Mouse (Mus musculus) embryonic facial prominence, embryonic 12.5 days (tissue): ENCODE measurements at regions not wholly inside any gene's neighbourhood (a gene's known extent, or its start where the extent isn't known, plus 50 kb on each side); places are given as distances from the start of the nearest gene placed in this dataset.

Source experiments
- ATAC-seq: fragments of 200-750 bp; cut with Nextera tagmentation; 2 replicates; pipeline ENCODE4 v1.8.0; 2017; ENCODE audit not compliant: insufficient number of reproducible peaks, insufficient read depth, low FRiP score, low TSS enrichment
- H3K27ac ChIP-seq: fragments of 300-500 bp; sonication (generic); 2 replicates; pipeline ENCODE4 v1.5.1; 2016; ENCODE audit warnings: mild to moderate bottlenecking
- H3K27me3 ChIP-seq: fragments of 300-500 bp; sonication (generic); 2 replicates; pipeline ENCODE4 v1.6.1; 2016; ENCODE audit warnings: mild to moderate bottlenecking, moderate library complexity
- H3K36me3 ChIP-seq: fragments of 300-500 bp; sonication (generic); 2 replicates; pipeline ENCODE4 v1.6.1; 2016; ENCODE audit warnings: mild to moderate bottlenecking
- H3K4me1 ChIP-seq: fragments of 300-500 bp; sonication (generic); 2 replicates; pipeline ENCODE4 v1.6.1; 2016
- H3K4me2 ChIP-seq: fragments of 300-500 bp; sonication (generic); replicated peaks from 2 replicates; pipeline ENCODE4 v1.6.1; 2016; ENCODE audit warnings: mild to moderate bottlenecking, moderate library complexity
- H3K4me3 ChIP-seq: fragments of 300-500 bp; sonication (generic); 2 replicates; pipeline ENCODE4 v1.5.1; 2016; ENCODE audit warnings: mild to moderate bottlenecking
- H3K9ac ChIP-seq: fragments of 300-500 bp; sonication (generic); 2 replicates; pipeline ENCODE4 v1.6.1; 2016; ENCODE audit warnings: mild to moderate bottlenecking, moderate library complexity
- H3K9me3 ChIP-seq: fragments of 300-500 bp; sonication (generic); 2 replicates; pipeline ENCODE4 v1.6.1; 2016; ENCODE audit warnings: mild to moderate bottlenecking, moderate library complexity
- WGBS: fragments of 180-500 bp; shearing (Covaris S2); methylation state at CpG from one replicate; pipeline ENCODE4 v1.1.7; 2016; 5-methylcytosine and 5-hydroxymethylcytosine counted together

DNA sequence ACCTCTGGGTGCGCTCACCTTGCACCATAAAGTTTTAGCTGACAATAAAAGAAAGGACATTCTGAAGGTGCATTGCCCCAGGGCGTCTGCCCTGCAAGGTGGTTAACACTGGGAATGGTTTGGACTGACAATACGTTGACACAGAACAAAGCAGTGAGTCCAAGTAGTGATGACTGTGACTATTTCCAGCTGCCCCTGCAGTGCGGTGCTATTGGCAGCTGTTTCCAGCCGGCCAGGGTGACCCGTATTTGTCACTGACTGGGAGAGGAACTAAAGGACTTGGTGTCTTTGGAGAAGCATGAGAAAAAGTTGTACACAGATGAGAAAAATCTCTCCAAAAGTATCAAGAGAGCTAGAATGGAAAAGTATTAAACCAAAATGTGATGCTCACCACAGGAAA lies 52.0 kb upstream of the Vtcn1 start:
- Histone ChIP-seq H3K27ac (no peak overlapping the region), H3K9ac (no peak overlapping the region), H3K9me3 (no peaks in the 10 kb centered on the region), H3K4me1 (no peaks in the 10 kb centered on the region), H3K27me3 (no peaks in the 10 kb centered on the region), H3K36me3 (no peaks in the 10 kb centered on the region), H3K4me3 (no peak overlapping the region), H3K4me2 (no peak overlapping the region)
- ATAC-seq: no peak
- WGBS: 69% methylated on average over 6 of the region's 6 CpGs

DNA sequence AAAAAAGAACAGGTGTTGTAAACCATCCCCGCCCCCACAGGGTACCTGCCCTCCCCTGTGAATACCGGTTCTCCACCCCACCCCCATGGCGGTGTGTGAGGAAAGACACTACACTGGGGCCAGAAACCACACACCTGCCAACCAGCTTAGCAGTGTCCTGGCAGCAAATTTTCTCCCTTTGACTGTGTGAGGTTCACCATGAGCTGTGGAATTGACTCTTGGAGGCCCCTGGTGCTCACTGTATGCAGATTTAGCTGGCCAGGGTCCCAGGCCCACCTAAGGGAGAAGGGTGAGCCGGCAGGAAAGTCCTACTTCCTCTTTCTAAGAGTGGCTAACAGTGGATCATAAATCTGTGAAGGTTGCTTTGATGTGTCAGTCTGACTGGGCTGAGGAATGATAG lies 53.9 kb upstream of the Vtcn1 start:
- no peak overlapping the region for H3K4me2 ChIP-seq
- no peak overlapping the region for H3K27ac ChIP-seq
- WGBS: 77% methylated on average over 4 of the region's 4 CpGs

DNA sequence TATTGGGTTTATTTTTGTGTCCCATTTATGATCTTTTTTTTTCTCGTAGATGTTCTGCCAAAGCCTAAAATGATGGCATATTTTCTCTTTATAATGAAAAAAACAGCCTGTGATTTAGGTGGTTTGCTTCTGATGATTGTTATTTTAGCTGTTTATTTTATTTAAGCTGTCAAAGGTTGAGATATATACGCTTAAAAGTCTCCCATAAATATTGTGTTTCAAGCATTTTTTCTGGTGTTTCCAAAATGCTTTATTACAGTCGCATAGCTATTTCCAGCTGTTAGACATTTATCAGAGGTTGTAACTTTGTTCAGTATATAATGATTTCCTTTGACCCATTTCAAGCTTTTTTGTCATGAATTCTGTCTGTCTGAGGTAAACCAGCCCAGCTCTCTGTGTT lies 54.4 kb upstream of the Vtcn1 start:
- H3K27me3 ChIP-seq: no peaks in the 10 kb centered on the region
- no peak overlapping the region for H3K4me3 ChIP-seq
- H3K9ac ChIP-seq: no peak overlapping the region
- H3K4me2 ChIP-seq: no peak overlapping the region
- H3K36me3 ChIP-seq: no peaks in the 10 kb centered on the region
- no peak for ATAC-seq
- H3K4me1 ChIP-seq: no peaks in the 10 kb centered on the region
- no peak overlapping the region for H3K27ac ChIP-seq
- H3K9me3 ChIP-seq: no peaks in the 10 kb centered on the region
- WGBS: 79% methylated on average over 3 of the region's 3 CpGs

More for the DNA sequence above, 53.9 kb upstream of the Vtcn1 start:
- Histone ChIP-seq H3K36me3 (no peaks in the 10 kb centered on the region), H3K27me3 (no peaks in the 10 kb centered on the region), H3K9ac (no peak overlapping the region), H3K4me3 (no peak overlapping the region), H3K4me1 (no peaks in the 10 kb centered on the region), H3K9me3 (no peaks in the 10 kb centered on the region)
- ATAC-seq: no peak

DNA sequence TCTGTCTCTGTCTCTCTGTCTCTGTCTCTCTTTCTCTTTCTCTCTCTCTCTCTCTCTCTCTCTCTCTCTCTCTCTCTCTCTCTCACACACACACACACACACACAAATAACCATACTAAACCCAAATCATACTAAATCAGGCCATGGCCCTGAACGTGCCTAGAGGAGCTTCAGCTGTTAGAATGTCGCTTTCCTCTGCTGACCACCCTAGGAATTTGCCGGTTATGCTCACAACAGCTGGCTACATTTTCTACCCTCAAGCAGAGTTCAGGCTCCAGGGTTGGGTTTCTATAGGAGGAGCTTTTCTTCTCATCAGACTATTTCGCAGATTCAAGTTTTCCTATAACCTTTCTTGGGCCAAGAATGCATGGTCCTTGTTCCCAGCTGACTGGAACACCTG lies 56.1 kb upstream of the Vtcn1 start:
- no peak overlapping the region for H3K4me3 ChIP-seq
- H3K4me2 ChIP-seq: no peak overlapping the region
- H3K27me3 ChIP-seq: no peaks in the 10 kb centered on the region
- no peak for ATAC-seq
- no peaks in the 10 kb centered on the region for H3K9me3 ChIP-seq
- H3K36me3 ChIP-seq: no peaks in the 10 kb centered on the region
- H3K27ac ChIP-seq: no peak overlapping the region
- no peak overlapping the region for H3K9ac ChIP-seq
- 72% methylated on average over 4 of the region's 4 CpGs for WGBS
- no peaks in the 10 kb centered on the region for H3K4me1 ChIP-seq

DNA sequence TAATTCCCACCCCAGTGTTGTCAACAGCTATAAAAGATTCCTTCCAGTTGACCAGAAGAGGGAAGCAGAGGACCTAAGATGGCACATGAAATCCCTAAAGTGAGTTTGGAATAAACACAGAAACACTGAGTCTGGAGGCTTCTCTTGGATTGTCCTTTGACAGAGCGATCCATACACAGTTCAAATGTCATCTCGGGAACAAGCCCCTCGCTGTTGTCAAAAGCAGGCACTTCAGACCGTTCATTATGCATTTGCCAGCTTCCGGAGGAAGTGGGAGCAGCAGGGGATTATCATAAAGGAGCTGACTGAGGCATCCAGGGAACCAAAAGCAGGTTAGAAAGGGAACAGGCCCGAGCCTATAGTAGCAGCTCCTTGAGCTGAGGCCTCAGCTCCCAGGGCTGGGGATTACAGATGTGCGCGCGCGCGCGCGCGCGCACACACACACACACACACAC lies 57.1 kb upstream of the Vtcn1 start:
- Histone ChIP-seq H3K4me3 (no peak overlapping the region), H3K4me2 (peak overlapping the region; percentile 32), H3K36me3 (no peaks in the 10 kb centered on the region), H3K9me3 (no peaks in the 10 kb centered on the region), H3K4me1 (no peaks in the 10 kb centered on the region), H3K9ac (no peak overlapping the region), H3K27ac (peak overlapping the region; percentile 67), H3K27me3 (no peaks in the 10 kb centered on the region)
- peak; percentile 52; the same call in 1 of the 2 replicates for ATAC-seq
- WGBS: 29% methylated on average over 12 of the region's 15 CpGs

DNA sequence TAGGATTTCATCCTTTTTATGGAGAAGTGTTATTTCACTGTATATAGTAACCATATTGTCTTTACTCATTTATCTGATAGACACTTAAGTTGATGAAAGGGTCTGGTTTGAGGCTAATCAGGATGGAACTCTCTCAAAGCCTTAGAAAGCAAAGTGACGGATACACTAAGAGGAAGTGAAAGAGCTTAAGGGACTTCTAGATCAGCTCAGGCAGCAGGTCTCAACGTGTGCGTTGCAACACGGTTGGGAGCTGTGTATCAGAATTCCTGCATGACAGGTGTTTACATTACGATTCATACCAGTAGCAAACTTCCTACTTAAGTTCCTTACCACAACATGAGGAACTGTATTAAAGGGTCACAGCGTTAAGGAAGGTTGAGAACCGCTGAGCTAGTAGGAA lies 59.9 kb upstream of the Vtcn1 start:
- Histone ChIP-seq H3K36me3 (no peaks in the 10 kb centered on the region), H3K9ac (no peak overlapping the region), H3K27ac (no peak overlapping the region), H3K4me3 (no peak overlapping the region), H3K9me3 (no peaks in the 10 kb centered on the region), H3K4me1 (no peaks in the 10 kb centered on the region), H3K4me2 (no peak overlapping the region), H3K27me3 (no peaks in the 10 kb centered on the region)
- ATAC-seq: no peak
- WGBS: 68% methylated on average over 7 of the region's 7 CpGs

DNA sequence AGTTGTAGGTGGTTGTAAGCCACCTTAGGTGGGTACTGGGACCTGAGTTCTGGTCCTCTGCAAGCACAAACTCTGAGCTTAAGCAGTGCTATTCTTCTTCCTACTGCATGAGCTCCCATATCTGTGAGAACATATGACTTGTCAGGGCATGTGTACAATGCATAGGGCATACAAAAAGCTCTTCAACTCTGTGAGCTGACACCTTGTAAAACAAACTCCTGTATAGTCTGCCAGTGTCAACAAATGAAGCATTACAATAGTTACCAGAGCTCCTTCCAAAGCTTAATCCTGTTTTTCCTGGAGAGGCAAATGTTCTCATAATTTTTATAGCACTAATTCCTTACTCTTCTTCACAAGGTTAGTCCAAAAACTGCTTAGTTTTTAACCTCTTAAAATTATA lies 62.4 kb upstream of the Vtcn1 start:
- no peak overlapping the region for H3K4me3 ChIP-seq
- no peaks in the 10 kb centered on the region for H3K36me3 ChIP-seq
- H3K4me2 ChIP-seq: no peak overlapping the region
- no peaks in the 10 kb centered on the region for H3K9me3 ChIP-seq
- ATAC-seq: no peak
- no peak overlapping the region for H3K27ac ChIP-seq
- no peaks in the 10 kb centered on the region for H3K27me3 ChIP-seq
- no peaks in the 10 kb centered on the region for H3K4me1 ChIP-seq
- H3K9ac ChIP-seq: no peak overlapping the region

DNA sequence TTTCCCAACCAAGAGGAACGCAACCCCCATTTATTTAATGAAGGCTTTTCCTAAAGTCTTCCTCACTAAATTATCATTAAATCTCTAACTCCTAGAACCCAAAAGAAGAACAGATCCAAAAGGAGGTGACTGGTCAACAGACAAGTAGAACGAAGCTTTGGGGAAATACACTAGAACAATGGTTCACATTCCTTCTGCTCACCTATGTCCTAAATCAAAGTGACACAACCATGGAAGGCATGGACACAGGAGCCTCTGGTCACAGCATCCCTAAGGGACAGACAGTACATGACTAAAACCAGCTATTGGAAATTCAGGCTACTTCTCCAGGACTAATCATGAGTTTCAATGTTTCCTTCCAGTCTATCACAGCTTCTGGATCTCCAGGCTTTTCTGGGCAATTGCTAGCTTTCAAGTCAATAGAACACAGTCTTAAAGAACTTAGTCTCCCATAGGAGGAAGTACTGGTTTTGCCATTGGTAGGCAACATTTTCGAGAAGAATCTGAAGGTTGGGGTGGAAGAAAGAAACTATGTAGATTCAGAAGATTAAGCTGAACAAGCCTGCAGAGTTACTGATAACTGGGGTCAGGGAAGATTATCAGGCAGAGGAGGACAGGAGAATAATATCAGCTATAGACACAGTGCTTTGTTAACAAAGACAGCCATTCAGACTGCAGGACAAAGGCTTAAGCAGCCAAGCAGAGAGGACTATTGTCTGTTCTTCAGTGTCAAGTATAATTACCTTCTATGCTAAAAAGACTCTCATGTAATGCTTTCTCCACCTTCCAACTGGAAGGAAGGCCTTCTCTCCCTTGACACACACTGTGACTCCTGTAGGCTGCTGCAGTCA lies 65.9 kb upstream of the Vtcn1 start:
- H3K27me3 ChIP-seq: no peaks in the 10 kb centered on the region
- H3K4me3 ChIP-seq: no peak overlapping the region
- no peak overlapping the region for H3K27ac ChIP-seq
- no peaks in the 10 kb centered on the region for H3K9me3 ChIP-seq
- WGBS: 84% methylated on average over 3 of the region's 3 CpGs
- no peaks in the 10 kb centered on the region for H3K4me1 ChIP-seq
- H3K4me2 ChIP-seq: no peak overlapping the region
- no peak for ATAC-seq
- H3K36me3 ChIP-seq: no peaks in the 10 kb centered on the region
- no peak overlapping the region for H3K9ac ChIP-seq

DNA sequence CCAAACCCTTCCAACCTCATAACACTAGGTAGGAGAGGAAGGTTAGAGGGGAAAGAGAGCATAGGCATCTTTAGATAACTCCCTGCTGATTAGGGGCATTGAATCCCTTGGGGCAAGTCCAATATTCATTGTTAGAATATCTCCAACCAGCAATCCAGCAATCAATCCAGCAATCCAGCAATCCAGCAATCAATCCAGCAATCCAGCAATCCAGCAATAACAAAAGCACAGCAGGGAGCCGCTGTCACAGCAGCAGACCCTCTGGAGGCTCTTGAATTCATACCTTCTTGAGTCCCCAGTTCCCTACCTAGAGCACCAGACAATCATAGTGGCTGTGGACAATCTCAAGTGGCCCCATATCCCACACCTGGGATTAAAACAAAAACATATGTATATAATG lies 69.4 kb upstream of the Man1a2 start:
- no peaks in the 10 kb centered on the region for H3K27me3 ChIP-seq
- H3K36me3 ChIP-seq: no peaks in the 10 kb centered on the region
- no peak overlapping the region for H3K4me3 ChIP-seq
- no peak overlapping the region for H3K27ac ChIP-seq
- H3K9me3 ChIP-seq: no peaks in the 10 kb centered on the region
- H3K4me1 ChIP-seq: no peaks in the 10 kb centered on the region
- no peak overlapping the region for H3K9ac ChIP-seq
- 82% methylated on average over 1 of the region's 1 CpGs for WGBS
- ATAC-seq: no peak
- no peak overlapping the region for H3K4me2 ChIP-seq

DNA sequence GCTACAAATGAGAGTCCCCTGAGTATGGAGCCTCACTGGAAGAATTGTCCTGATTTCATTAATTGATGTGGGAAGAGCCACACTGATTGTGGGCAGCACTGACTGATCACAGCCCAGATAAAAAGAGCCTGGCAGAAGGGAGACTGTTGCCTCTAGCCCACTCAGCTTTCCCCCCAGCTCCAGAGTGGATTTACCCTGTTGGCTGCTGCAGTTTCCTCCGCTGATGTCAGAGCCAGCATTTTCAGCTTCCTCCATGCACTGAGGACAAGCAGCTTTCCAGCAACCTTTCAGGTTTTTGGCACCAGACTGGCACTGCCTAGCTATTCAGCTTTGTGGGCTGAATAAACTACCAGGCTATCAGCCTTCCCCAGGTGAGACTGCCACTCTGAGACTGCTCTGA lies 65.9 kb upstream of the Man1a2 start:
- Histone ChIP-seq H3K4me2 (no peak overlapping the region), H3K27me3 (no peaks in the 10 kb centered on the region), H3K27ac (no peak overlapping the region), H3K4me1 (no peaks in the 10 kb centered on the region), H3K9me3 (no peaks in the 10 kb centered on the region), H3K36me3 (no peaks in the 10 kb centered on the region), H3K4me3 (no peak overlapping the region), H3K9ac (no peak overlapping the region)
- ATAC-seq: no peak
- WGBS: 87% methylated on average over 1 of the region's 1 CpGs

DNA sequence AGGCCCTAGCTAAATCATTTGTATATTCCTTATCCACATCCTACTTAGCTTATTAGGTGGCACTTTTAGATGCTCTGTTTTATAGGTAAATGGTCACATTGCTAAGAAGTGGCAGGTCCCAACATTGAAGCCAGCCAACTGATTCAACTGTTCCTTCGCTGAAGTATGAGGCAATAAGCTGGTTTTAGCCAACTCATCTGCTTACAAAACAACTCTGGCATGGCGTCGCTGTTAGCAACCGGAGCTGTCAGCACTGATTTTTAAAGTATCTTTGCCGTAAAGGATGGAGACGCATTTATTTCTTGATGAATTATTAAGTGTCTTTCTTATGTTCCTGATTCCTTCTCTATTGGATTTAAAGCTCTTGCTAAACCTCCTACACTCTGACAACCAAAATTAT lies 63.4 kb upstream of the Man1a2 start:
- no peak overlapping the region for H3K9ac ChIP-seq
- H3K36me3 ChIP-seq: no peaks in the 10 kb centered on the region
- H3K4me1 ChIP-seq: no peaks in the 10 kb centered on the region
- ATAC-seq: no peak
- no peak overlapping the region for H3K27ac ChIP-seq
- WGBS: 91% methylated on average over 6 of the region's 6 CpGs
- no peak overlapping the region for H3K4me3 ChIP-seq
- H3K27me3 ChIP-seq: no peaks in the 10 kb centered on the region
- no peaks in the 10 kb centered on the region for H3K9me3 ChIP-seq
- H3K4me2 ChIP-seq: no peak overlapping the region

DNA sequence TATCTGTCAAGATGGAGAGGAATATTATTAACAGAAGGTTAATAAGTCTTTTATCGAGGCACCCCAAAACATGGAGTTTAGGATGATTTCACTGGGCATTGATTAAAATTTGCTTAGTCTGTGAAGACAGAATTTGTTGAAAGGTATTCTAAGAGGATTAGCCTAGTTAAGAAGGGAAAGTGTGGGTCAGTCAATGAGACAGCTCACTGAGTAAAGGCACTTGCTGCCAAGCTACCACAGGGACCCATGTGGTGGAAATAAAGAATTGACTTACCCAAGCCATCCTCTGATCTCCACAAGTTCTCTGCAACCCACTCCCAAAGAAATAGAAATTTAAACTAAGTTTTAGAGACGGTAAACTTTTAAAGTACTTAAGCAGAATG lies 63.0 kb upstream of the Man1a2 start:
- H3K9ac ChIP-seq: no peak overlapping the region
- H3K4me1 ChIP-seq: no peaks in the 10 kb centered on the region
- no peaks in the 10 kb centered on the region for H3K27me3 ChIP-seq
- no peak overlapping the region for H3K4me2 ChIP-seq
- no peak overlapping the region for H3K4me3 ChIP-seq
- no peak for ATAC-seq
- no peaks in the 10 kb centered on the region for H3K9me3 ChIP-seq
- H3K36me3 ChIP-seq: no peaks in the 10 kb centered on the region
- 91% methylated on average over 2 of the region's 2 CpGs for WGBS
- H3K27ac ChIP-seq: no peak overlapping the region
